Mouse (Mus musculus) right cerebral cortex, postnatal 14 days (tissue): Measurements from ENCODE around the gene Phf3.

Experiments
- DNase-seq: peaks from one replicate; pipeline ENCODE4 v3.0.0; 2022

Phf3 gene

GRCm38 (mm10) chr1:30755453-30756224, 118.1 kb downstream of the Phf3 start:
- DNase-seq: no peak
